Mouse (Mus musculus) brain, adult 2 months (tissue): Measurements from ENCODE around the gene Vmn2r117.
"Not testable (repeated sequence)": the region's sequence is repeated elsewhere in the genome, so short reads cannot be mapped to it uniquely, and the experiment has no call there.

Source experiments
- DNase-seq: peaks from one replicate; pipeline ENCODE4 v3.0.0; 2011; ENCODE audit warnings: low read depth, low spot score

Gene Vmn2r117

GRCm38 (mm10) chr17:23479599-23479998 lies at the start of gene Vmn2r117:
Vmn2r117 (minus strand) TSS chr17:23479699.
- not testable (repeated sequence) for DNase-seq

DNA sequence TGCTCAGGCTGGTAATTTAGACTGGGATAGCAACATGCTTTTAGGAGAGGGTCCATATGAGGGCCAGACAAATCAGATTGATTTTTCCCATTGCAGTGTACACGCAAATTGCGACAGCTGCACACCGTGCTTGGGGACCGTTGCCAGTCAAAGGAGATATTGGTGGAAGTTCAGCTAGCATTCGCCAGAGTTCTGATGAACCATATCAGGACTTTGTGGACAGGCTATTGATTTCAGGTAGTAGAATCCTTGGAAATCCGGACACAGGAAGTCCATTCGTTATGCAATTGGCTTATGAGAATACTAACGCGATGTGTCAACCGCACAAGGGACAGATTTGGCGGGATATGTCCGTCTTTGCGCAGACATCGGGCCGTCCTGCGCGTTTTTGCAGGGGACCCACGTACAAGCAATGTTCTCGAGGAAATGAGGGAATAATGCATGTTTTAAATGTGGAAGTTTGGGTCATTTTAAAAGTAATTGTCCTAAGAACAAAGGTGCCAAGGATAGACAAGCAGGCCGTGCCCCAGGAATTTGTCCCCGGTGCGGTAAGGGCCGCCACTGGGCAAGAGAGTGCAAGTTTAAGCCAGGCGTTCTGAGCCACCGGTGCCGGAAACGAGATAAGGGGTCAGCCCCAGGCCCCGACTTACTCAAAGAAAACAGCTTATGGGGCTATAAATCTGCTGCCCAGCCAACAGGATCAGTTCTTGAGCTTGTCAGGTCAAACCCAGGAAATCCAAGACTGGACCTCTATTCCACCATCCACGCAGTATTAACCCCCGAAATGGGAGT lies 43.6 kb upstream of the Vmn2r117 start:
- not testable (repeated sequence) for DNase-seq

DNA sequence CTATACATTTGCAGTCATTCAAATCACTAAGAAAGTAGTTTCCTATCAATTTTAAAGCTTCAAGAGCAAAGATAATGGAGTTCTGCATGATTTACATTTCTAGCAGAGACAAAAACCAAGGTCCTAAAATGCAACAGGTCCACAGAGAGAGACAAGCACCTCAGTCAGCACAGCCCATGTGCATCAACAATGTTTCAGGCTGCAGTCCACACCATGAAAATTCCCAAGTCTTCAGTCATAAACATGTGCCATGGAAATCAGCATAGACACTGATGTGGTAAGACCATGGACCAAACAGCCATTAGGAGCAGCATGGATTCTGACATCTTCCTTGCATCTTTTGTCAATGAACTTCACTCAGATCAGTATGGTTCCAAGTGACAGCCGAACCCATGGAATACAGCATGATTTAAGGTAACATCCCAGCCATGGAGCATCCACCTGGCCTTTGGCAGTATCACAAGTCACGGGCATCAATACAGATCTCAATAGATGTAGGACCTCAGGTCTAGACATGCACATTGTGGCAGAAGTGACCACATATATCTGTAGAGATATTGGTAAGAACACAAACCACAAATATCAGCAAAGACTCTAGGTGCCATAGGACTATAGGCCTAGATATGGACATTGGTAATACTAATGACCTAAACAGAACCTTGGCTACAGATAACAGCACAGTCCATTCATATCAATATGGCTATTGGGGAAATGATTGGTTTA lies 39.4 kb upstream of the Vmn2r117 start:
- DNase-seq, result no peak

DNA sequence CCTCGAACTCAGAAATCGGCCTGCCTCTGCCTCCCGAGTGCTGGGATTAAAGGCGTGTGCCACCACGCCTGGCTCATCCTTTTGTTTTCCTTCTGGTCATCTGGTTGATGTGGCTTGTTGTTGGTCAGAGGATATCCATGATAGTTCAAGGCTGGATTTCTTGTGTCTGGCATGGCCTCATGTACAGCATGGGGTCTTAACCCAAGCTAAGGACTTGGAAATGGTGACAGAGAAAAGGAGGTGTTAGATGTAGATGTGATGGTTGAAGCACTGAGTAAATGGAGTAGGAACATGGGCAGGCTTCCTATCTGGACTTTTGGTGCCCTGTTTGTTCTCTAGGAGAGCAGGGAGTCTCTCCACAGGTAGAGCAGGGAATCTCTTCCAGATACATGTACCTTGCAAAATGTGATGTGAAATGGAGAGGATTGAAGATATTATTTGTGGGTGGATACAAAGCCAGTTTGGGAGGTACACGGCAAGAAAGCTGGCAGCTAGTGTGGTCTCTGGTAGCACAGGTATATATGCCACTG lies 46.3 kb downstream of the Vmn2r117 start:
- DNase-seq, result peak; percentile 0
